Mouse (Mus musculus) cerebellum, adult (tissue): ENCODE measurements at regions not wholly inside any gene's neighbourhood (a gene's known extent, or its start where the extent isn't known, plus 50 kb on each side); places are given as distances from the start of the nearest gene placed in this dataset.
"Not testable (repeated sequence)": the region's sequence is repeated elsewhere in the genome, so short reads cannot be mapped to it uniquely, and the experiment has no call there.

Source experiments
- ATAC-seq: cut with Nextera tagmentation; 2 replicates; pipeline ENCODE4 v1.9.2; 2017; ENCODE audit warnings: mild to moderate bottlenecking, moderate library complexity, mixed read lengths; ENCODE audit not compliant: insufficient number of reproducible peaks, low FRiP score, low TSS enrichment

DNA sequence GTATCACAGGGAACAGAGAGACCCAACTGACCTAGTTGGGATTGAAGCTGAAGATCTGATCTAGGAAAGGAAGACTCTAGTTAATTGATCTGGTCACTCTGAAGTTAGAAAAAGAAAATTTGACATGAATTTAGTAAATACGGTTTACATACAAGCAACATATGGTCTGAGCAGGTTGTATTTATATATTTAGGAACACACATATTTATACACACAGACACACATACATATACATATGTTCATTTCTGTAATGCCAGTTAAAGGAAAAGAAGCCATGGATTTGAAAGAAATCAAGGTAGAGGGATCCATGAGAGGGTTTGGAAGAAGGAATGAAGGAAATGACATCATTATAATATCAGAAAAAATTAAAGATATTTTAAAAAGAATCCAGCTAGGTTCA is 187.7 kb upstream of the Dlgap1 start:
- ATAC-seq, result no peak

- ATAC-seq, result no peak
Observed at GRCm38 (mm10) chr17:69786985-69787384, 181.9 kb upstream of the Dlgap1 start.

DNA sequence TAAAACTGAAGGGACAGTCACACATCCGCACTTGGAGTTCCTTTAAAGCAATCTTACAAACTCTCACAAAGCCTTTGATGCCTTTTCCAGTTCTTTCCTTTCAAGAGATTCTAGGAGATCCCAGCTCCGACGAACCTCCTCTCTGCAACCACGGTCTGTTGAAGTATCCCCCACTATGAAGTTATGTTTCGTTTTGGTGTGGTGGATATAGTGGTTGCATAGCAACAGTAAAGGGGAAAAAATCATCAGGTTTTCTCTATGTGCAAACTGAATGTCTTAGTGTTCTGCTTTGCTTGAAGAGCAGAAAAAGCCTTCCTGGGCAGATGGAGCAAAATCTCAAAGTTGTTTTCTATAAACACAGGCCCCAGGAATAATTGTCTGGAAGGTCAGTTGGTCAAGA is 147.4 kb upstream of the Dlgap1 start:
- no peak for ATAC-seq

- ATAC-seq, result no peak
Observed at GRCm38 (mm10) chr17:69821901-69822300, 147.0 kb upstream of the Dlgap1 start.

- no peak for ATAC-seq
Observed at GRCm38 (mm10) chr17:69822921-69823320, 146.0 kb upstream of the Dlgap1 start.

DNA sequence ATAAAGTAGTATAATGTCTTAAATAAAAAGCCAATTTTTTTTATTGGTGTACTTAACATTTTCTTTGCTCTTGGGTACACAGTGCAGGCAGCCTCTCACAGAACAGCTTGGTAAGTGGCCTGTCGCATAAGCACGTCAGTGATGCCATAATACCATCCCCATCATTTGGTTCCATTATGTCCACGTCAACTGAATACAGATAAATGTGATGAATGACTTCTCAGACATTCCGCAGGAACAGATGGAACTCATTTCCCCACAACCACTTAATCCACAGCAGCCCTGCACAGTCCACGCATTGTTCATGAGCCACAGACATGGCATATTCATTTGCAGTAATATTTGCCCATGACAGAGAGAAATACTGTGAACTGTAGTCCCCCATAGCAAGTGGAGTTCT is 127.6 kb upstream of the Dlgap1 start:
- no peak for ATAC-seq

DNA sequence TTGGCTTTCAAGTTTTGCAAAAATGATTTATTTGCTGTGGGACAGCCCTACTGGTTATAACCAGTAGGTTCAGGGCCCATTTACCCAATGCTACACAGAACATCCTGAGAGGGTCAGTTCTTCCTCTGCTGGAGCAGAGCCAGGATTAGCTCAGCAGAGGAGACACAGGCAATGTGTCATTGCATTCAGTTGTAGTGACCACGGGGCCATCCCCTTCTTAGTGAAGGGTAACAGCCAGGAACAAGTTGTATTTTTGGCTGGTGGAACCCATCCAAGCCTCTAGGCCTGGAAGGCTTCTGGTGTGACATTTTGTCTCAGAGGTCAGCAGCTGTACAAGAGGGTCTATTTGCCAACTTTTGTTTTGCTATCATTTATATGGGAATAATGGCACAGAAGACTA is 120.6 kb upstream of the Dlgap1 start:
- ATAC-seq, result no peak

GRCm38 (mm10) chr17:69850075-69850474 is 118.8 kb upstream of the Dlgap1 start:
- no peak for ATAC-seq

GRCm38 (mm10) chr17:69879958-69880357 is 88.9 kb upstream of the Dlgap1 start:
- ATAC-seq, result not testable (repeated sequence)

GRCm38 (mm10) chr17:69893980-69894379 is 74.9 kb upstream of the Dlgap1 start:
- ATAC-seq, result no peak
